ENCODE assay signal across 8 mouse cellular contexts in the genomic region with DNA sequence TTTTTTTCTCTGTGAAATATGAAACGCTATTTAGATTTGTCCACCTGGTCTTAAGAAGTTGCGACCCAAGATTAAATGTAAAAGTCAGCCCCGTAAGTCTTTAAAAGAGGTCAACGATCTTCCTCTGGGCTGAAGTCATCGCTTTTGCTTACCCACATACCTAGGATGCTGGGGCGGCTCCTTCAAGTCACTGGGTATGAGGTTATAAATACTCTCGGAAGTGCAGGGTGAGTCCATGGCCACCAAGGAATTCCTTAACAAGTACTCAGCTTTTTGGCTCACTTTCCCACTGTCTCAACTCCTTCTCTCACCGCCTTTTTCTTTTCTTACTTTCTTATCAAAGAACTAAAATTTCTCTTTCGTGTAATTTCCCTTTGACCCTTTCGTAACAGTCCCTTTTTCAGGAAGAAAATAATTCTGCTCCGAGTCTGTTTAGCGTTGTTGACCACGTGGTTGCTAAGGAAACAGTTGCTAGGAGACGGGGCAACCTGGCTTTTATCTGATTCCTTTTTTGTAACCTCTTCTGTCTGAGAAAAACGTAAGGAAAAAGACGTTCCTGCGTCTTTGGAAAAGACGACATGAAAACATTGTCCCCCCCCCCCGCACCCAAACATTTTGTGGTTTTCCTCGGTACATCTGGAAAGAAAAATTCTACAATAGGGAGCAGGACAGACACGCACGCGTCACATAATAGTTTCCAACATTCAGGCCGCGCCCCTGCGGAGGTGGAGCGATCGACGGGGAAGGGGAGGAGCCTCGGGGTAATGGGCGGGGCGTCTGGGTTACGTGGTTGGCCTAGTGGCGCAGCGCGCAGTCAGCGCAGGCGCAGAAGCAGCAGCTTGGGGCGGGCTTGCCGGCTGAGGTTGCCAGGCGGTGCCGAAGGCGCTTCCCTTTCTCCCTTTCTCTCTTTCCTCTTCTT. TPM values are rescaled to one million over a fixed set of nuclear protein-coding genes. Genes with fewer than 3 reads are reported as not detected.
DNase-seq lines count a peak whose midpoint lies in the region; ATAC-seq and TF ChIP-seq lines count a peak whose summit lies in the region.

TSS of gene Enkur (minus strand) at position 454 of the 919 bp plus-strand sequence.
TSS of gene Thnsl1 (plus strand) at position 813 of the 919 bp plus-strand sequence.

- peak; percentile 99 for ATAC-seq in kidney, embryonic 14.5 days (ENCODE audit: low FRiP score, low TSS enrichment)
- peak; percentile 97 for ATAC-seq in limb, embryonic 15.5 days (ENCODE audit: insufficient number of reproducible peaks, low FRiP score, low TSS enrichment, low read depth)

- no peaks in the 10 kb centered on the region for H3K9me3 ChIP-seq in kidney, embryonic 14.5 days (ENCODE audit: control insufficient read depth, low read length)
- H3K9me3 ChIP-seq in limb, embryonic 15.5 days = no peaks in the 10 kb centered on the region

- peak; percentile 97 for DNase-seq in A20 (ENCODE audit: low read depth, low spot score)
- DNase-seq in heart, adult 9 months (ENCODE audit: low spot score in 2 of 2) = peak; percentile 94 to 99
- peak; percentile 98 to 100 for DNase-seq in monocyte, adult 2 months (ENCODE audit: low read depth in 1 of 2, low spot score in 2 of 2)
- peak; percentile 96 for DNase-seq in spleen, postnatal 36 days (ENCODE audit: low spot score in 2 of 2)

- H3K4me3 ChIP-seq in bone marrow macrophage, adult 2 months (ENCODE audit: insufficient read depth, low read length) = peak within 1 kb of the TSS; percentile 83
- H3K4me3 ChIP-seq in embryonic fibroblast, embryonic 13.5 days (ENCODE audit: insufficient read depth, low read length) = peak within 1 kb of the TSS; percentile 73
- peak within 1 kb of the TSS; percentile 57 for H3K4me3 ChIP-seq in kidney, embryonic 14.5 days (ENCODE audit: low read length)
- H3K4me3 ChIP-seq in limb, embryonic 15.5 days = peak within 1 kb of the TSS; percentile 67

- WGBS in kidney, embryonic 14.5 days = 2% methylated on average over 43 of the region's 43 CpGs
- WGBS in limb, embryonic 15.5 days = 2% methylated on average over 43 of the region's 43 CpGs

- H3K36me3 ChIP-seq in kidney, embryonic 14.5 days (ENCODE audit: control insufficient read depth, insufficient read depth, low read length) = no peaks in the 10 kb centered on the region
- H3K36me3 ChIP-seq in limb, embryonic 15.5 days = no peaks in the 10 kb centered on the region

- no peaks in the 10 kb centered on the region for H3K27me3 ChIP-seq in kidney, embryonic 14.5 days (ENCODE audit: control insufficient read depth, insufficient read depth, low read length)
- no peaks in the 10 kb centered on the region for H3K27me3 ChIP-seq in limb, embryonic 15.5 days

- H3K4me2 ChIP-seq in kidney, embryonic 14.5 days (replicated peaks; ENCODE audit: low read depth, low read length) = peak within 1 kb of the TSS; percentile 73
- peak within 1 kb of the TSS; percentile 83 for H3K4me2 ChIP-seq in limb, embryonic 15.5 days

- TF ChIP-seq POLR2A in bone marrow macrophage, adult 2 months (IDR thresholded peaks at IDR 0.05; ENCODE audit: borderline replicate concordance, low read depth, low read length) = no peak
- TF ChIP-seq POLR2A in embryonic fibroblast, embryonic 13.5 days (IDR thresholded peaks at IDR 0.05; ENCODE audit: low read depth, low read length) = peak; percentile 95

- peaks cover 4% of the 10 kb centered on the region for H3K4me1 ChIP-seq in bone marrow macrophage, adult 2 months (ENCODE audit: control insufficient read depth, insufficient read depth, low read length)
- H3K4me1 ChIP-seq in embryonic fibroblast, embryonic 13.5 days (ENCODE audit: control insufficient read depth, insufficient read depth, low read length) = no peaks in the 10 kb centered on the region; the same call in 1 of the 2 replicates
- H3K4me1 ChIP-seq in kidney, embryonic 14.5 days (ENCODE audit: control insufficient read depth, insufficient read depth, low read length) = 0 out of 2 replicates have a peak, but pooled peaks cover 9% of the 10 kb centered on the region
- H3K4me1 ChIP-seq in limb, embryonic 15.5 days = peaks cover 5% of the 10 kb centered on the region; the same call in 1 of the 2 replicates

- peak within 1 kb of the TSS; percentile 41; the same call in 1 of the 2 replicates for H3K27ac ChIP-seq in bone marrow macrophage, adult 2 months (ENCODE audit: insufficient read depth, low read depth, low read length)
- peak within 1 kb of the TSS; percentile 49; the same call in 1 of the 2 replicates for H3K27ac ChIP-seq in embryonic fibroblast, embryonic 13.5 days (ENCODE audit: insufficient read depth, low read length)
- no peak within 1 kb of the TSS for H3K27ac ChIP-seq in kidney, embryonic 14.5 days (ENCODE audit: low read depth, low read length)
- H3K27ac ChIP-seq in limb, embryonic 15.5 days = peak within 1 kb of the TSS; percentile 58

- TF ChIP-seq CTCF in bone marrow macrophage, adult 2 months (IDR thresholded peaks at IDR 0.05; ENCODE audit: low read depth, low read length) = no peak
- TF ChIP-seq CTCF in embryonic fibroblast, embryonic 13.5 days (IDR thresholded peaks at IDR 0.05; ENCODE audit: borderline replicate concordance, insufficient read depth, low read length) = no peak

- peak within 1 kb of the TSS; percentile 64 for H3K9ac ChIP-seq in kidney, embryonic 14.5 days (ENCODE audit: low read depth, low read length)
- peak within 1 kb of the TSS; percentile 35; the same call in 1 of the 2 replicates for H3K9ac ChIP-seq in limb, embryonic 15.5 days

RNA-seq across cellular contexts. Expression of gene Enkur, which starts in this region (rescaled TPM):
- 0.72 TPM in 1 of 2 replicates, not detected in the other for polyA plus RNA-seq in bone marrow macrophage, adult 2 months (2012; ENCODE audit: insufficient read depth, insufficient read length, missing spikeins)
- polyA plus RNA-seq in embryonic fibroblast, embryonic 13.5 days (2011; ENCODE audit: insufficient read length, low read depth, missing spikeins) = 0.44 and 0.83 TPM in 2 replicates
- polyA plus RNA-seq in kidney, embryonic 14.5 days (2014; fragmentation: Nextera tagmentation; extraction: Ambion mirVana) = 0.35 and 0.59 TPM in 2 replicates
- polyA plus RNA-seq in limb, embryonic 15.5 days (2015; fragmentation: Nextera tagmentation; extraction: Ambion mirVana) = 0.65 and 0.77 TPM in 2 replicates

RNA-seq across cellular contexts. Expression of gene Thnsl1, which starts in this region (rescaled TPM):
- 2.9 and 5.1 TPM in 2 replicates for polyA plus RNA-seq in bone marrow macrophage, adult 2 months (2012; ENCODE audit: insufficient read depth, insufficient read length, missing spikeins)
- polyA plus RNA-seq in embryonic fibroblast, embryonic 13.5 days (2011; ENCODE audit: insufficient read length, low read depth, missing spikeins) = 6.2 and 7.5 TPM in 2 replicates
- polyA plus RNA-seq in kidney, embryonic 14.5 days (2014; fragmentation: Nextera tagmentation; extraction: Ambion mirVana) = 5.2 and 8.8 TPM in 2 replicates
- 5.6 TPM in 2 replicates for polyA plus RNA-seq in limb, embryonic 15.5 days (2015; fragmentation: Nextera tagmentation; extraction: Ambion mirVana)
